ENCODE assay signal across 8 mouse cellular contexts in genomic region chr1:87621858-87622279, GRCm38 (mm10). TPM values are rescaled to one million over a fixed set of nuclear protein-coding genes. Genes with fewer than 3 reads are reported as not detected.
DNase-seq lines count a peak whose midpoint lies in the region; ATAC-seq lines count a peak whose summit lies in the region.

No protein-coding gene starts in this region.

- H3K36me3 ChIP-seq in heart, embryonic 16.5 days (ENCODE audit: control insufficient read depth, insufficient read depth) = no peaks in the 10 kb centered on the region
- H3K36me3 ChIP-seq in megakaryocyte, embryonic 14.5 days (replicated peaks; ENCODE audit: low read length) = peaks cover 44% of the 10 kb centered on the region

- peaks cover 6% of the 10 kb centered on the region; the same call in 1 of the 2 replicates for H3K4me1 ChIP-seq in heart, embryonic 16.5 days (ENCODE audit: control insufficient read depth, insufficient read depth, low read length)
- H3K4me1 ChIP-seq in megakaryocyte, embryonic 14.5 days = peaks cover 74% of the 10 kb centered on the region

- intact Hi-C loops in heart, postnatal 36 days (cut with DNase I) = loop anchor here (2.0 kb wide), 1 partner anchor 37 kb away; no protein-coding TSS in a partner anchor

- no peak for DNase-seq in heart, postnatal 36 days
- peak; percentile 53 to 58 for DNase-seq in thymus, postnatal 10 days (ENCODE audit: low spot score in 2 of 2)
- no peak for DNase-seq in neural tube, embryonic 10.5 days (ENCODE audit: extremely low spot score, low spot score)
- DNase-seq in cerebellum, adult 9-10 months = no peak

- no peak overlapping the region for H3K27ac ChIP-seq in heart, embryonic 16.5 days (ENCODE audit: low read length)

- H3K9me3 ChIP-seq in heart, embryonic 16.5 days (replicated peaks; ENCODE audit: control insufficient read depth, low read length) = no peaks in the 10 kb centered on the region
- H3K9me3 ChIP-seq in megakaryocyte, embryonic 14.5 days = no peaks in the 10 kb centered on the region

- no peaks in the 10 kb centered on the region for H3K27me3 ChIP-seq in heart, embryonic 16.5 days (ENCODE audit: control insufficient read depth, insufficient read depth, low read length)
- H3K27me3 ChIP-seq in megakaryocyte, embryonic 14.5 days (replicated peaks) = no peaks in the 10 kb centered on the region

- peak overlapping the region; percentile 9; the same call in 1 of the 2 replicates for H3K4me3 ChIP-seq in heart, embryonic 16.5 days (ENCODE audit: low read length)
- peak overlapping the region; percentile 92 for H3K4me3 ChIP-seq in megakaryocyte, embryonic 14.5 days (replicated peaks)

- no peak overlapping the region for H3K9ac ChIP-seq in heart, embryonic 16.5 days (ENCODE audit: low read length)

- ATAC-seq in heart, embryonic 16.5 days (replicated peaks; ENCODE audit: extremely low read depth, insufficient read depth, low FRiP score) = no peak
- no peak for ATAC-seq in megakaryocyte, adult 5-6 weeks (ENCODE audit: poor library complexity, severe bottlenecking)
- ATAC-seq in erythroblast, adult 5-6 weeks (replicated peaks; ENCODE audit: low FRiP score, poor library complexity, severe bottlenecking) = peak; percentile 2; the same call in 1 of the 2 replicates

- WGBS in heart, embryonic 16.5 days = 65% methylated on average over 3 of the region's 3 CpGs

- H3K4me2 ChIP-seq in heart, embryonic 16.5 days (ENCODE audit: low read depth, low read length) = peak overlapping the region; percentile 58

RNA-seq across cellular contexts. Expression of gene Inpp5d, which starts 1.8 kb away (rescaled TPM):
- 5.2 and 6.9 TPM in 2 replicates for polyA plus RNA-seq in heart, embryonic 16.5 days (2015; fragmentation: Nextera tagmentation; extraction: Ambion mirVana)
- total RNA-seq in heart, postnatal 36 days (2021) = 10 to 100 TPM in 1 of 2 experiments, 1 to 10 TPM in 1; 9.0 to 21.8 TPM
- 107 and 189 TPM in 2 replicates for polyA plus RNA-seq in megakaryocyte, embryonic 14.5 days (2012; ENCODE audit: insufficient read depth, low replicate concordance)
- total RNA-seq in megakaryocyte, adult 5-6 weeks (2015) = 99.6 and 105 TPM in 2 replicates
- 88.0 and 148 TPM in 2 replicates for total RNA-seq in megakaryocyte, adult 5-6 weeks (2017)
- total RNA-seq in erythroblast, adult 5-6 weeks (2015; ENCODE audit: low replicate concordance) = 50.1 and 53.1 TPM in 2 replicates
- total RNA-seq in erythroblast, adult 5-6 weeks (2017; ENCODE audit: low replicate concordance) = 19.9 and 25.2 TPM in 2 replicates

RNA-seq across cellular contexts. Expression of gene Ngef, which starts 48.2 kb away (rescaled TPM):
- 0.32 and 0.99 TPM in 2 replicates for polyA plus RNA-seq in heart, embryonic 16.5 days (2015; fragmentation: Nextera tagmentation; extraction: Ambion mirVana)
- under 1 TPM; 0.14 to 0.22 TPM for total RNA-seq in heart, postnatal 36 days (2021)
- not detected in 2 replicates for polyA plus RNA-seq in megakaryocyte, embryonic 14.5 days (2012; ENCODE audit: insufficient read depth, low replicate concordance)
- total RNA-seq in megakaryocyte, adult 5-6 weeks (2015) = not detected in 2 replicates
- total RNA-seq in megakaryocyte, adult 5-6 weeks (2017) = not detected in 2 replicates
- total RNA-seq in erythroblast, adult 5-6 weeks (2015; ENCODE audit: low replicate concordance) = not detected in 2 replicates
- total RNA-seq in erythroblast, adult 5-6 weeks (2017; ENCODE audit: low replicate concordance) = not detected in 2 replicates

Comparison
In these comparisons a context has a peak if more than half of its experiments do, and no peak if none do; other contexts are left out.
1. DNase-seq: peak in thymus, postnatal 10 days (2 of 2); none in heart, postnatal 36 days (0 of 2), neural tube, embryonic 10.5 days (single experiment) and cerebellum, adult 9-10 months (single experiment).